Mouse (Mus musculus): ENCODE results near the gene Ssxb2.
"Not testable (repeated sequence)": the region's sequence is repeated elsewhere in the genome, so short reads cannot be mapped to it uniquely, and the experiment has no call there.

Ssxb2 gene

DNA sequence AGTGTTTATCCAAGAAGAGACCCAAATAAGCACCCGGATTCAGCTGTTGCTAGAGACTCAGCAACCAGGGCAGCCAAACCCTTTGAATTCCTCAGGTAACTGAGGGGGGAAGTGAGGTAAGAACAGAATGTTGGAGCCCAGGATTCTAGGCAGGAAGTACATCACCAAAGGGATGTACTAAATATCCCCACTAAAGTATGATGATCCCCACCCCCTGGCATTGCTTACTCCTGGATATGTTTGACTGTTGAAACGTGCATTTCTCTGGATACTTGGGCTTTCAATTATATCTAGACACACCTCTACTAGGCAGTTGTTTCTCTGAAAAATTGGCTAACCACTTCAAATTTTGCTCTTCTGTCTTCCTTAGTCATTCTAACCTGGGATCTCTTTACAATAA, at the start of gene Ssxb2:
TSS of gene Ssxb2 (minus strand) at position 101 of the 400 bp plus-strand sequence.
- not testable (repeated sequence) for DNase-seq (ENCODE audit: low spot score)

DNA sequence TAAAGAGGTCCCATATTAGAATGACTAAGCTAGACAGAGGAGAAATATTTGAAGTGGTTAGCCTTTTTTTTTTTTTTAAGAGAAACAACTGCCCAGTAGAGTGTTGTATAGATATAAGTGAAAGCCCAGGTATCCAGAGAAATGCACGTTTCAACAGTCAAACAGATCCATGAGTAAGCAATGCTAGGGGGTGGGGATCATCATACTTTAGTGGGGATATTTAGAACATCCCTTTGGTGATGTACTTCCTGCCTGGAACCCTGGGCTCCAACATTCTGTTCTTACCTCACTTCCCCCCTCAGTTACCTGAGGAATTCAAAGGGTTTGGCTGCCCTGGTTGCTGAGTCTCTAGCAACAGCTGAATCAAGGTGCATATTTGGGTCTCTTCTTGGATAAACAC, 48.5 kb downstream of the Ssxb2 start, which contains the start of gene Ssxb1:
TSS of gene Ssxb1 (plus strand) at position 301 of the 400 bp plus-strand sequence.
- DNase-seq (ENCODE audit: low spot score): not testable (repeated sequence)

All from ovary, postnatal 36 days (tissue).